Mouse (Mus musculus): ENCODE data around the gene Ifitm5. TPM values are rescaled to one million over a fixed set of nuclear protein-coding genes. Genes with fewer than 3 reads are reported as not detected.

Gene Ifitm5
- polyA plus RNA-seq, 1 experiment from 2014 or later: 4.2 TPM

- no peak for ATAC-seq (ENCODE audit: low FRiP score, low TSS enrichment)
- Histone ChIP-seq H3K36me3 (ENCODE audit: insufficient read depth, low read length) (no peaks in the 10 kb centered on the region), H3K27ac (ENCODE audit: low read length) (peak within 1 kb of the TSS; percentile 70), H3K4me1 (ENCODE audit: insufficient read depth, low read length) (peaks cover 35% of the 10 kb centered on the region), H3K27me3 (ENCODE audit: insufficient read depth, low read length) (no peaks in the 10 kb centered on the region), H3K9me3 (ENCODE audit: low read length) (no peaks in the 10 kb centered on the region), H3K9ac (replicated peaks; ENCODE audit: low read length) (peak within 1 kb of the TSS; percentile 24), H3K4me3 (ENCODE audit: low read length) (peak within 1 kb of the TSS; percentile 21), H3K4me2 (replicated peaks; ENCODE audit: low read depth, low read length) (peak within 1 kb of the TSS; percentile 44)
- 89% methylated on average over 4 of the region's 4 CpGs for WGBS
These were observed 16.8 kb upstream of the Ifitm5 start, which contains the start of gene Ifitm1 for GRCm38 (mm10) chr7:140966921-140967320. TSS of gene Ifitm1 (plus strand) at chr7:140967221.

- 84% methylated on average over 2 of the region's 2 CpGs for WGBS
- Histone ChIP-seq H3K4me3 (ENCODE audit: low read length) (no peak overlapping the region), H3K4me1 (ENCODE audit: insufficient read depth, low read length) (peaks cover 7% of the 10 kb centered on the region; the same call in 1 of the 2 replicates), H3K27ac (ENCODE audit: low read length) (no peak overlapping the region), H3K27me3 (ENCODE audit: insufficient read depth, low read length) (no peaks in the 10 kb centered on the region), H3K9me3 (ENCODE audit: low read length) (no peaks in the 10 kb centered on the region), H3K4me2 (replicated peaks; ENCODE audit: low read depth, low read length) (no peak overlapping the region), H3K9ac (replicated peaks; ENCODE audit: low read length) (no peak overlapping the region), H3K36me3 (ENCODE audit: insufficient read depth, low read length) (no peaks in the 10 kb centered on the region)
- ATAC-seq (ENCODE audit: low FRiP score, low TSS enrichment): no peak
These were observed 12.6 kb upstream of the Ifitm5 start for GRCm38 (mm10) chr7:140962733-140963132.

DNA sequence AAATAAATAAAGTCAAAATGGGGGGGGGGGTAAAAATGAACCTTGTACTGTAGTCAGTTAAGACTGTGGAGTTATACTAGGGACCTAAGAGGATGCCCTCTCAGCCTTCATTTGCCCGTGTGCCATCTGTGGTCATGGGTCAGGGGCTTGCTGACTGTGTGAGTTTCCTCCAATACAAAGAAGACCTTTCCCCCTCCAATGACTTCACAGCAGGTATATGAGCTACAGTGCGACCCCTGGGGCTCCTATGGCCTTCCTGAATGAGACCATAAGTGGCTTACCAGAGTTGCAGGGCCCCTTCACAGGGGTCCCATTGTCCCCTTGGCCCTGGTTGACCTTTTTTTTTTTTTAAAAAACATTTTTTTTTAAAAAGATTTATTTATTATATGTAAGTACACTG lies 11.3 kb upstream of the Ifitm5 start:
- H3K9me3 ChIP-seq (ENCODE audit: low read length): no peaks in the 10 kb centered on the region
- H3K36me3 ChIP-seq (ENCODE audit: insufficient read depth, low read length): no peaks in the 10 kb centered on the region
- no peak overlapping the region for H3K4me2 ChIP-seq (replicated peaks; ENCODE audit: low read depth, low read length)
- no peaks in the 10 kb centered on the region for H3K27me3 ChIP-seq (ENCODE audit: insufficient read depth, low read length)
- peaks cover 8% of the 10 kb centered on the region for H3K4me1 ChIP-seq (ENCODE audit: insufficient read depth, low read length)
- no peak overlapping the region for H3K4me3 ChIP-seq (ENCODE audit: low read length)
- no peak for ATAC-seq (ENCODE audit: low FRiP score, low TSS enrichment)
- H3K9ac ChIP-seq (replicated peaks; ENCODE audit: low read length): no peak overlapping the region
- H3K27ac ChIP-seq (ENCODE audit: low read length): no peak overlapping the region
- WGBS: 76% methylated on average over 2 of the region's 2 CpGs

DNA sequence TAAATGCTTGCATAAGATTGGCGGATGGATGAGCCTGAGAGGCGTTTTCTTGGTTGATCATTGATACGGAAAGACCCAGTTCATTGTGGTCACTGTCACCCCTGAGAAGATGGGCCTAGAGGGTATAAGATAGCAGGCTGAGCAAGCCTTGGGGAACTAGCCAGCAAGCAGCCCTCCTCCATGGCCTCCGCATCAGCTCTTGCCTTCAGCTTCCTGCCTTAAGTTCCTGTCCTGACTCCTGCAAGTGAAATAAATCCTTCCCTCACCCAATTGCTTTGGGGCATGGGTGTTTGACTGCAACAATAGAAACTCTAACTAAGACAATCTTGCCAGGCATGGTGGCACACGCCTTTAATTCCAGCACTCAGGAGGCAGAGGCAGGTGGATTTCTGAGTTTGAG lies 9.9 kb upstream of the Ifitm5 start:
- H3K36me3 ChIP-seq (ENCODE audit: insufficient read depth, low read length): no peaks in the 10 kb centered on the region
- no peak overlapping the region for H3K9ac ChIP-seq (replicated peaks; ENCODE audit: low read length)
- H3K27ac ChIP-seq (ENCODE audit: low read length): no peak overlapping the region
- no peaks in the 10 kb centered on the region for H3K9me3 ChIP-seq (ENCODE audit: low read length)
- no peak for ATAC-seq (ENCODE audit: low FRiP score, low TSS enrichment)
- H3K4me1 ChIP-seq (ENCODE audit: insufficient read depth, low read length): peaks cover 14% of the 10 kb centered on the region
- H3K27me3 ChIP-seq (ENCODE audit: insufficient read depth, low read length): no peaks in the 10 kb centered on the region
- no peak overlapping the region for H3K4me2 ChIP-seq (replicated peaks; ENCODE audit: low read depth, low read length)
- no peak overlapping the region for H3K4me3 ChIP-seq (ENCODE audit: low read length)
- WGBS: 84% methylated on average over 5 of the region's 5 CpGs

DNA sequence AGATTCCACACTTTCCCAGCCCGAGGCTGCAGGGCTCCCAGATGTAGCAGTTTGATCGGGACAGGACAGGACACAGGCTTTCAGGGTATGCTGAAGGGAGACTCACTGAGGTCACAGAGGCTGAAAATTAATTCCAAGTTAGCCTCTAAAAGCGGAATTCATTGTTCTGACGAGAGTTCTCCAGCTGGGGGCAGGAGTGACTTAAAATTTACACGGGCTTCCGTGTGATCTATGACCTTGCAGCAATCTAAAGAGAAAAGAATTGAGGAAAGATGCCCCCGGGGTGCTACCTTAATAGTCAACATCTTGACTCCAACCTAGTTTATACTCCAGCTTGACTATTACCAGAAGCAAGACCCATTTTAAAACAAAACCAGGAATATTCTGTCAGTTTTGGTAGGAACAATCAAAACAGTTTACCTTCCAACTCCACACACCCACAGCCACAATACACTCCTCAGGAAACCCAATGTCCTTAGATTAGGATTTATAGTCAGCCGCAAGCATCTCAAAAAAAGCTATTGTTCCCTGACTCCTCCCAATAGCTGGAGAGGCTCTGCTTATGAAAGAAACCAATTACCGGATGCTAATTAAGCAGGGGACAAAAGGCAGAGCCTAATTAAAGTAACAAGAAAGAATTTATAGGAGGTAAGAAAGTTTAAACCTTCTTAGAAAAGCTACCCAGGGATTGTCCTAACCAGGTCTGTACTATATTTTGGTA lies 9.2 kb upstream of the Ifitm5 start:
- no peak for ATAC-seq (ENCODE audit: low FRiP score, low TSS enrichment)
- no peak overlapping the region for H3K9ac ChIP-seq (replicated peaks; ENCODE audit: low read length)
- H3K4me1 ChIP-seq (ENCODE audit: insufficient read depth, low read length): peaks cover 18% of the 10 kb centered on the region
- no peaks in the 10 kb centered on the region for H3K9me3 ChIP-seq (ENCODE audit: low read length)
- H3K4me2 ChIP-seq (replicated peaks; ENCODE audit: low read depth, low read length): no peak overlapping the region
- H3K36me3 ChIP-seq (ENCODE audit: insufficient read depth, low read length): no peaks in the 10 kb centered on the region
- H3K27me3 ChIP-seq (ENCODE audit: insufficient read depth, low read length): no peaks in the 10 kb centered on the region
- H3K4me3 ChIP-seq (ENCODE audit: low read length): no peak overlapping the region
- WGBS: 8% methylated on average over 9 of the region's 9 CpGs
- H3K27ac ChIP-seq (ENCODE audit: low read length): peak overlapping the region; percentile 8; the same call in 1 of the 2 replicates

- H3K27me3 ChIP-seq (ENCODE audit: insufficient read depth, low read length): no peaks in the 10 kb centered on the region
- H3K4me2 ChIP-seq (replicated peaks; ENCODE audit: low read depth, low read length): peak overlapping the region; percentile 79
- ATAC-seq (ENCODE audit: low FRiP score, low TSS enrichment): no peak; the same call in 1 of the 2 replicates
- peak overlapping the region; percentile 96 for H3K27ac ChIP-seq (ENCODE audit: low read length)
- no peak overlapping the region for H3K4me3 ChIP-seq (ENCODE audit: low read length)
- peaks cover 35% of the 10 kb centered on the region for H3K4me1 ChIP-seq (ENCODE audit: insufficient read depth, low read length)
- 42% methylated on average over 6 of the region's 6 CpGs for WGBS
- H3K9me3 ChIP-seq (ENCODE audit: low read length): no peaks in the 10 kb centered on the region
- H3K36me3 ChIP-seq (ENCODE audit: insufficient read depth, low read length): no peaks in the 10 kb centered on the region
- peak overlapping the region; percentile 7; the same call in 1 of the 2 replicates for H3K9ac ChIP-seq (replicated peaks; ENCODE audit: low read length)
These were observed 6.4 kb upstream of the Ifitm5 start for GRCm38 (mm10) chr7:140956556-140956869.

DNA sequence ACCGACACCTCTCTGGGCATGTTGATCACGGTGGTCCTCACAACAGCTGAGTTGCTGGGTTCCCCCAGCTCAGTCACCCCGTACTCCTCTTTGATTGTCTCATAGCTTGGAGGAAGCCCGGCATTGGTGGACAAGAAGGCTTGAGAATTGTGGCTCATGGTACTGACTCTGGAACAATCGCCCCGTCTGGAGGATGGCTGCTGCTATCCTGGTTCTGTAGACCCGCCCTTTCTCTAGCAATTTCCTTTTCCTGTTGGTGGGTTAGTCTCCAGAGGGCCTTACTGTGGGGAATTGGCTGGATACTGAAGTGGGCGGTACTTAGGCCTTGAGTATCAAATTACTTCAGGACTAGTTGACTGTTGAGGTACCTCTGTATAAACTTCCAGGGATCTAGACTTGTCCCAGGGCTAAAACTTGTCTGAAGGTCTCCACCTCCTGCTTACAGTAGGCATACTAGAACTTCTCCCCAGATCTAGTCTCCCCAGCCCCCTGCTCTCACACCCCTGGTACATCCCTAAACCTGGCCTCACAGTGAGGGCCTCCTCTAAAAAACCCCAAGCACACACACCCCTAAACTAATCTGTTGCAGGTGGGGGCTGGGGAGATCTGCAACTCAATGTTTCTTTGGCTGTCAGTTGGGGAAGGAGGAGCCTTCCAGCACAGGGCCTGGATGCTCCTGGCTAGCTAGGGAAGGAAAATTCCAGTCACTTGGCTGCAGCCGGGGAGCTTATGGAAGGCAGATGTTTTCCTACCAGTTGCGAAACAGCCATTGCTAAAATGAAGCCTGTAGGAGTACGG lies 5.9 kb upstream of the Ifitm5 start, which contains the start of the genes Gm45717 and Ifitm2:
Gm45717 (minus strand) TSS at position 180 of the 798 bp plus-strand sequence.
Ifitm2 (minus strand) TSS at position 230 of the 798 bp plus-strand sequence.
- Histone ChIP-seq H3K4me3 (ENCODE audit: low read length) (peak within 1 kb of the TSS; percentile 73), H3K9ac (replicated peaks; ENCODE audit: low read length) (peak within 1 kb of the TSS; percentile 77), H3K4me1 (ENCODE audit: insufficient read depth, low read length) (peaks cover 41% of the 10 kb centered on the region), H3K27me3 (ENCODE audit: insufficient read depth, low read length) (no peaks in the 10 kb centered on the region), H3K36me3 (ENCODE audit: insufficient read depth, low read length) (no peaks in the 10 kb centered on the region), H3K27ac (ENCODE audit: low read length) (peak within 1 kb of the TSS; percentile 96), H3K4me2 (replicated peaks; ENCODE audit: low read depth, low read length) (peak within 1 kb of the TSS; percentile 79), H3K9me3 (ENCODE audit: low read length) (no peaks in the 10 kb centered on the region)
- peak; percentile 90 for ATAC-seq (ENCODE audit: low FRiP score, low TSS enrichment)
- 15% methylated on average over 11 of the region's 11 CpGs for WGBS

- Histone ChIP-seq H3K4me3 (ENCODE audit: low read length) (peak overlapping the region; percentile 73), H3K9ac (replicated peaks; ENCODE audit: low read length) (peak overlapping the region; percentile 77), H3K27me3 (ENCODE audit: insufficient read depth, low read length) (no peaks in the 10 kb centered on the region), H3K9me3 (ENCODE audit: low read length) (no peaks in the 10 kb centered on the region), H3K4me1 (ENCODE audit: insufficient read depth, low read length) (peaks cover 47% of the 10 kb centered on the region), H3K36me3 (ENCODE audit: insufficient read depth, low read length) (no peaks in the 10 kb centered on the region), H3K4me2 (replicated peaks; ENCODE audit: low read depth, low read length) (peak overlapping the region; percentile 79), H3K27ac (ENCODE audit: low read length) (peak overlapping the region; percentile 96)
- peak; percentile 43 for ATAC-seq (ENCODE audit: low FRiP score, low TSS enrichment)
- WGBS: 5% methylated on average over 17 of the region's 17 CpGs
These were observed 5.3 kb upstream of the Ifitm5 start for GRCm38 (mm10) chr7:140955342-140955741.

DNA sequence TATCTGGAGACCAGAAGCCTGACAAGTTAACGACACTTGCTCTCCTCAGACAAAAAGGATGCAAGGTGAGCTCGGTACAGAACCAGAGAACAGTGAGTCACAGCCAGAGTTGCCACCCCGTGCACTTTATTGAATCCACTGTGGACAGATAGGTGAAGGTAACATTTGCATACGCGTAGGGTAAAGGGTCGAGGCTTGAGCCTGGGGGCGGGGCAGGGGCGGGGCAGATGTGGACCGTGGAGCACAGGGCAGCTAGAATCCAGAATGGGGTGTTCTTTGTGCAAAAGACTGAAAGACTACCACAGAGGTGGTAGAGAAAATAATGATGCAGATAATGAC lies 4.6 kb upstream of the Ifitm5 start:
- ATAC-seq (ENCODE audit: low FRiP score, low TSS enrichment): no peak
- Histone ChIP-seq H3K4me1 (ENCODE audit: insufficient read depth, low read length) (peaks cover 52% of the 10 kb centered on the region), H3K36me3 (ENCODE audit: insufficient read depth, low read length) (0 out of 2 replicates have a peak, but pooled peaks cover 2% of the 10 kb centered on the region)

More for the DNA sequence above, 4.6 kb upstream of the Ifitm5 start:
- Histone ChIP-seq H3K4me3 (ENCODE audit: low read length) (peak overlapping the region; percentile 73), H3K9ac (replicated peaks; ENCODE audit: low read length) (peak overlapping the region; percentile 77), H3K27ac (ENCODE audit: low read length) (0 out of 2 replicates have a peak overlapping the region, but pooled peaks have one; percentile 13), H3K9me3 (ENCODE audit: low read length) (no peaks in the 10 kb centered on the region), H3K27me3 (ENCODE audit: insufficient read depth, low read length) (no peaks in the 10 kb centered on the region), H3K4me2 (replicated peaks; ENCODE audit: low read depth, low read length) (peak overlapping the region; percentile 79)
- WGBS: 1% methylated on average over 9 of the region's 9 CpGs
